Mouse (Mus musculus) subcutaneous adipose tissue, adult 2 months (tissue): Measurements from ENCODE around the gene Ubl7. TPM values are rescaled to one million over a fixed set of nuclear protein-coding genes. Genes with fewer than 3 reads are reported as not detected.

ENCODE experiments used
- polyA plus RNA-seq: library from polyadenylated mRNA; depleted of rRNA; stranded (reverse); fragments of >200 nt; gene quantifications from 2 replicates; pipeline ENCODE4 v1.2.3, GENCODE M21; 2012; ENCODE audit warnings: low replicate concordance; rRNA removed

Gene Ubl7
- polyA plus RNA-seq = 126 and 150 TPM in 2 replicates

GRCm38 (mm10) chr9:57910254-57911160, at the start of gene Ubl7:
TSS of gene Ubl7 (plus strand) at chr9:57910979.

GRCm38 (mm10) chr9:57939431-57940348, 28.9 kb downstream of the Ubl7 start, which contains the start of gene Sema7a:
TSS of gene Sema7a (plus strand) at chr9:57940112.

Other genes with a start within 250 kb of the Ubl7 start
- 0.08 TPM in 1 of 2 replicates, not detected in the other for gene Cyp1a2, start 227.3 kb upstream of the Ubl7 start, polyA plus RNA-seq
- 1.3 and 3.2 TPM in 2 replicates for gene Cyp1a1, start 223.1 kb upstream of the Ubl7 start, polyA plus RNA-seq
- gene Edc3, start 202.4 kb upstream of the Ubl7 start, polyA plus RNA-seq = 10.7 and 15.8 TPM in 2 replicates
- gene Clk3, start 145.1 kb upstream of the Ubl7 start, polyA plus RNA-seq = 92.5 and 124 TPM in 2 replicates
- gene Arid3b, start 74.2 kb upstream of the Ubl7 start, polyA plus RNA-seq = 5.8 and 8.3 TPM in 2 replicates
- gene Sema7a, start 29.1 kb downstream of the Ubl7 start, polyA plus RNA-seq = 31.7 and 49.2 TPM in 2 replicates
- 0.14 and 0.49 TPM in 2 replicates for gene Cyp11a1, start 95.4 kb downstream of the Ubl7 start, polyA plus RNA-seq
- gene Stra6, start 152.8 kb downstream of the Ubl7 start, polyA plus RNA-seq = 0.06 and 110 TPM in 2 replicates
- gene Ccdc33, start 207.8 kb downstream of the Ubl7 start, polyA plus RNA-seq = 1.1 TPM in 1 of 2 replicates, not detected in the other